Mouse (Mus musculus) layer of hippocampus, adult 18-20 months (tissue): ENCODE data around the gene Ccdc85c. TPM values are rescaled to one million over a fixed set of nuclear protein-coding genes. Genes with fewer than 3 reads are reported as not detected.
A peak's percentile ranks its signal among the peaks of the same experiment; 100 is the strongest.

Experiments used
- DNase-seq, 2 experiments: peaks; one replicate each; pipeline ENCODE4 v3.0.0; 2022; ENCODE audit warnings: low spot score in 2 of 2
- total RNA-seq, 2 experiments: library from RNA; stranded (reverse); gene quantifications; 2 replicates each; pipeline ENCODE4 v1.2.3; 2021

Gene Ccdc85c
- total RNA-seq, 2 experiments from 2014 or later, result 66.1 to 72.5 TPM

DNA sequence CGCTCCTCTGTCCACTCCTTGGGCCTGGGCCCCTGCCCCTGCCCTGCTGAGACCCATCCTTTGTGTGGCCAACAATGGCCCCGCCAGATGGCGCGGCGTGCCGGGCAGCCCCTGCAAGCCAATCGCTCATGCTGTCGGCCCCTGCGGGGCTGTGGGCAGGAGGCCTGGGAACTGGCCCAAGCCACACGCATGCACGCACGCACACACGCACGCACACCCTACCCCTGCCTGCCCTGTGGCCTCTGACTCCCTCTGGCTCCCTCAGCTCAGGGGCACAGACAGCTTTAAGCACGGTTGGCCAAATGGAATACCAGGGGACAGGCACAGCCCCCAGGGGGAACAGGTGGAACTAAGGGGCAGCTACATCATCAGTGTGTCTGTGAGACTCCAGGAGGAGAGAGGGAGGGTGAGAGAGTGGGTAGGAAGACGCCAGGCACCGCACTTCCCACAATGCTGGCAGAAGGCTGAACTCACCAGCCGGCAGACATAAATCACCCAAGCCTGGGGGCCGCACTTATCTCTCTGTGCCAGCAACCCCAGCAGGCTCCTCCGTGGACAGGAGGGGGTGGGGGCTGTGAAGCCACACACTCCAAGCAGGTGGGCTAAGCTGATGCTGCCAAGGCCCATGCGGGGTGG is 34.2 kb downstream of the Ccdc85c start:
- peak; percentile 47 to 58 for DNase-seq

GRCm38 (mm10) chr12:108240401-108240890 is 34.8 kb downstream of the Ccdc85c start:
- DNase-seq, result no peak

DNA sequence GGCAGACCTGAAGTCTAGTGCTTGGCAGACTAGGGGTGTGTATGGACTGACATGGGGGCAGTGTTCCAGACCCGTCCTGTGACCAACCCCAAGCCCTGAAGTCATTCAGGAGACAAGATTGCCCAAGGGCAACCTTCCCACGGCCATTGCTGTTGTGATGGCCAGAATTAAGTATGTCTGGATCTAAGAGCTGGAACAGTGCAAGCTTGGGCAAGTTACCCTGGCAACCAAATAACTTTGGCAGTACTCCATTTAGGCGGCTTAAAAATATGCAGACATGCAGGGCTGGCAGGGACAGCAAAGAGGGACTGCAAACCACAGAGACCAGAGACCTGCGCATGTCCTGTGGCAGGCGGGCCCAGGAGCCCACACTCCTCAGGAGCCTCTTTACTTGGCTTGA is 35.8 kb downstream of the Ccdc85c start:
- peak; percentile 75 to 85 for DNase-seq

DNA sequence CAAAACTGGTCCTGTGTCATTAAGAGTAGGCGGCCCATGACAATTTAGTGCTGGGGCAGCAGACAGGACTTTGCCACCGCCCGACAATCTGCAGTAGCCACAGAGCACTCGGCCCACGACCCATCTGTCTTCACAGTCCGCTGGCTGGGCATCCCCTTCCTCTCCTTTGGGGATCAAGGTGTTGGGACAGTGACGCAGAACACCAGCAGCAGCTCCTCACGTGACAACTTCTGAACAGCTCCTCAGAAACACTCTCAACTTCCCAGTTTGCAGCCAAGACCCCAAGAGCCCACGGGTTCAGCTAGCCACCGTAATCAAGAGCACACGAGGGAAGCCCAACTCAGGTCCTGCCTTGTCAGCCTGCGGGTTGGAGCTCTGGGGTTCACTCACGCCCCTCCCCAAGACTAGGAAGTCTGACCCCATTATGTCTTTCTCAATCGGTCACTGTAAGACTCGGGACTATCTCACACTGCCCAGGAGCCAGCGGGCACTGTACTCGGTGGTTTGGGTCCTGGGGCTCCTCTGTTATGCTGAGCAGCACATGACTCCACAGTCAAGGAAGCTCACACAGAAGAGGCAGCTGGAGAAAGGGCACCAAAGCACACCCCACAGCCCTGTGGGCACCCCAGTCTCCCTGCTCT is 36.7 kb downstream of the Ccdc85c start:
- DNase-seq, result no peak

- no peak for DNase-seq
Observed at GRCm38 (mm10) chr12:108237300-108238006, 37.8 kb downstream of the Ccdc85c start.

- DNase-seq, result no peak
Observed at GRCm38 (mm10) chr12:108235976-108236555, 39.2 kb downstream of the Ccdc85c start.

DNA sequence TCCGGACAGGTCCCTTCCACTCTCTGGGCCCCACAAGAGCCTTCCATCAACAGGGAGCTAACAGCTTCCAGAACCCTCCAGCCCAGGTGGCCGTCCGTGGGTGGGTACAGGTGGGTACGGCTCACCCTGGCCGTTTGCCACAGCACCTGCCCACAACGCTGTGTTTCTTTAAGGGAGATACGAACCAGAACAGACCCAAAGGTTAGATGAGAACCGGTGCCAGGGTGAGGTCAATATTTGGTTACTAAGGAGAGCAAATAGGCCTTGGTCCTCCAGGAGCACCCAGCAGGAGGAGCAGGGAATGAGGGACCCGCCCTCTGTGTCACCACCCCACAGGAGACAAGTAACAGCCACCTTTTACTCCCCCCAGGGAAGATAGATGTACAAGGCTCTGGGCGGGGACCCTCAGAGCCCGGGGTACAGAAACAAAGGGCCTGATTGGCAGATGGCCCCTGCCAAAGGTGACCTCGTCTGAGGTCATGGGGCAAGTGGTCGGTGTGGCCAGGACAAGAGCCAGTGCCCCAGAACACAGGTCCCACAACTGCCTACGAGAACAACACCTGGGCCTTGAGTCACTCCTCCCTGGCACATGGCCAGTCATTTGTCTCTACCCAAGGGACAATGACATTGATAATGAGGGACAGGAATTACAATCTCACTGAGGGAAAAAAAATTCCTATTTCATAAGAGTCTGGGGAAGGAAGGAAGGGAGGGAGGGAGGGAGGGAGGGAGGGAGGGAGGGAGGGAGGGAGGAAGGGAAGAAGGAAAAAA is 40.2 kb downstream of the Ccdc85c start:
- DNase-seq, result no peak

- DNase-seq, result no peak
Observed at GRCm38 (mm10) chr12:108233736-108234135, 41.5 kb downstream of the Ccdc85c start.

DNA sequence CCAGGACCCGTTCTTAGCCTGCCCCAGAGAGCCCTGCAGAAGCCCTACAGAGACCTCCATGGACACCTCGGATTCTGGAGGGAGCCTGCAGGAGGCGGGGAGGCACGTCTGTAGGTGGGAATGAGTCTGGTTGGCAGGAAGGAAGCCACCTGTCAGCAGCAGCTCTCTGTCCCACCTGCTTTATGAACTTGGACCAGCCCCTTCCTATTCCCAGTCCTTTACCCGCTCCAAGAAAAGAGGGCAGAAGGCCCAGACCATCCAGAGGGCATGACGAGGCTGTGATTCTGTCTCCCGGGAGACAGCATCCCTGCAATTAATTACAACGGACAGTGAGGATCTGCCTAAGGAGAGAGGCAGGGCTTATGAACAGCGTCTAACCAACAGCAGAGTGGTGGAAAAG is 43.3 kb downstream of the Ccdc85c start:
- no peak for DNase-seq

GRCm38 (mm10) chr12:108230821-108231794 is 44.1 kb downstream of the Ccdc85c start:
- DNase-seq, result no peak

GRCm38 (mm10) chr12:108230077-108230476 is 45.1 kb downstream of the Ccdc85c start:
- DNase-seq, result no peak

DNA sequence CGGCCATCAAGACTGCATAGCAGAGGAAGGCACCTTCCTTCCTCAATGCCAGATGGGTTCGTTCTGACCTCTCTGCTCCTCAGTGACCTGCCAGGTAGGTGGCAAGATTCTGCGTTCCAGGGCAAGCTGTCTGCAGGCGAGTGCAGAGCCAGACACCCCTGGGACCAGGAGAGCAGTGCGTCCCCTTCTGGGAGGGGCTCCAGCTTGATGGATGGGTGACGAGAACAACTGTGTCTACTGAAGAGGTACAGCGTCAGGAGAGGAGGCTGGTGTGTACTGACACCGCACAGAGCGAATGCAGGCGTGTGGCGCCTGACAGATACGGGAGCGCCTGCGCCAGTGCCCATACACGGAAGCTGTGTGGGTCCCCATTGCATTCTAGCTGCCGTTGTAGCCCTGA is 47.7 kb downstream of the Ccdc85c start:
- no peak for DNase-seq

GRCm38 (mm10) chr12:108226941-108227340 is 48.3 kb downstream of the Ccdc85c start:
- DNase-seq, result no peak

DNA sequence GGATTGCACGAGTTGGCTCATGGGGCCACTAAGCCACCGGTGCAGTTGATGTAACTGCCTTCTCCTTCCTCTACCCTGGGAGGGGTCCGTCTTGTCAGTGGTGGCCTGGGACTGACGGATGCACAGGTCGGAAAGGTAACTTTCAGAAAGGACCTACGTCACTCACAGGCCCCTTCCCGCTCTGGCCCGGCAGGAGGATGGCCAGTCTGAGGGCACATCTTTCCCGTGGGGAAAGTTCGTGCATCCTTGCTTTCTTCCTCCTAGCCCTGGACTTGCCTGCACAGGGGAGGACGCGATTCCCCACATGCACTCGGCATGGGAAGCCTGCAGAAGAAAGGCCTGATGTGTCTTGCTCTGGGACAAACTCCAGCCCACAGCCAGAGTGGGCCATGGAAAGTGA is 49.0 kb downstream of the Ccdc85c start:
- no peak for DNase-seq

- no peak for DNase-seq
Observed at GRCm38 (mm10) chr12:108225781-108226180, 49.4 kb downstream of the Ccdc85c start.

DNA sequence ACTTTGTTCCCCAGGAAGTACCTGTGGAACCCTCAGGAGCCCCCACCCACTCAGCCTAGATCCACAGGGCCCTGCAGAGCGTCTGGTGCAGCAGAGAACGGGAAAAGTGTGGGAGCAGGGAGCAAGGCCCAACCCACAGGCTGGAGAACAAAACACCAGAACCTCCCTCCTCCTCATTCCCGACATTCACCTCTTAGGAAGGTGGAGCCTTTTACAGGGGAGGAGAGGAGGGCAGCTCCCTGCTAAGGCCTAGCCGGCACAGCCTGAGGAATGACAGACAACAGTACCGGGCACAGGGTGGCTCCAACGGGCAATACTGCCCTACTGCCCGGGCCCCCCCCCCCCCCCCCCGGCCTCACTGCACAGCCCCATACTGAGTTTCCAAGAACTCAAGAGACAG is 51.9 kb downstream of the Ccdc85c start:
- no peak for DNase-seq

DNA sequence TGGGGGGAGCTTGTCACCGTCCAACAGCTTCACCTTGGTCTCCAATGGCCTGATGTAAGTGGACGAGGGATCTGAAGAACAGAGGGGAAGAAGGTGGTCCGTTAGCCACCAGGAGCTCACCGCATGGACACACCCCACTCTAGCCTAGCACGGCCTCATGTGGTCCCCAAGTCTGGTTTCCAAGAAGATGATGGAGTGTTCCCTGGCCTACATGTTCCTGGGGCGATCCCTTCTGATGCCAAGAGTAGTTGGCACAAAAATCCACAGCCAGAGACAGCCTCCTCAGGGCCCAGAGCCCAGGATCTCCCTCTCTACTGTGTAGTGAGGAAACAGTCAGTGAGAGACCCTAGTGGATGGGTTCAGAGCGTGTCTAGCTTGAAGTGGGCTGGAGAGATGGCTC is 53.5 kb downstream of the Ccdc85c start:
- no peak for DNase-seq

GRCm38 (mm10) chr12:108221206-108221605 is 54.0 kb downstream of the Ccdc85c start:
- DNase-seq, result no peak

DNA sequence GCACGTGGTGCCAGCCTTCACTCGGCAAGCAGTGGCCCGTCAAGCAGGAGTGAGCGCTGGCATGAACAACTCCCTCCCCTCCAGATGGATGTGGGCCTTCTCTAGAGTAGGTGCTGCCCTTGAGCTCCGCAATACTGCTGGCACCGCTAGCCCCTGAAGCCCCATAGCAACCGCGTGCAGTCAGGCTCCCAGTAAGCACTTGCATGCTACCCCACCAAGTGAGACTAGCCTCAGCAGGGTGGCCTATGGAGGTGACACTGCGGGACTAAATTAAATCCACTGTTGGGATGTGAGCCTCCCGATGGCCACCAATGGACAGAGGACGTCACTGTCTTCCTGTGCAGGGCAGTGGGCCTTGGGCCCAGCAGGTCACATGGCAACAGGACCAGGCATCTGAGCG is 54.6 kb downstream of the Ccdc85c start:
- no peak for DNase-seq
